Mouse (Mus musculus): ENCODE measurements around the gene St7l.

DNA sequence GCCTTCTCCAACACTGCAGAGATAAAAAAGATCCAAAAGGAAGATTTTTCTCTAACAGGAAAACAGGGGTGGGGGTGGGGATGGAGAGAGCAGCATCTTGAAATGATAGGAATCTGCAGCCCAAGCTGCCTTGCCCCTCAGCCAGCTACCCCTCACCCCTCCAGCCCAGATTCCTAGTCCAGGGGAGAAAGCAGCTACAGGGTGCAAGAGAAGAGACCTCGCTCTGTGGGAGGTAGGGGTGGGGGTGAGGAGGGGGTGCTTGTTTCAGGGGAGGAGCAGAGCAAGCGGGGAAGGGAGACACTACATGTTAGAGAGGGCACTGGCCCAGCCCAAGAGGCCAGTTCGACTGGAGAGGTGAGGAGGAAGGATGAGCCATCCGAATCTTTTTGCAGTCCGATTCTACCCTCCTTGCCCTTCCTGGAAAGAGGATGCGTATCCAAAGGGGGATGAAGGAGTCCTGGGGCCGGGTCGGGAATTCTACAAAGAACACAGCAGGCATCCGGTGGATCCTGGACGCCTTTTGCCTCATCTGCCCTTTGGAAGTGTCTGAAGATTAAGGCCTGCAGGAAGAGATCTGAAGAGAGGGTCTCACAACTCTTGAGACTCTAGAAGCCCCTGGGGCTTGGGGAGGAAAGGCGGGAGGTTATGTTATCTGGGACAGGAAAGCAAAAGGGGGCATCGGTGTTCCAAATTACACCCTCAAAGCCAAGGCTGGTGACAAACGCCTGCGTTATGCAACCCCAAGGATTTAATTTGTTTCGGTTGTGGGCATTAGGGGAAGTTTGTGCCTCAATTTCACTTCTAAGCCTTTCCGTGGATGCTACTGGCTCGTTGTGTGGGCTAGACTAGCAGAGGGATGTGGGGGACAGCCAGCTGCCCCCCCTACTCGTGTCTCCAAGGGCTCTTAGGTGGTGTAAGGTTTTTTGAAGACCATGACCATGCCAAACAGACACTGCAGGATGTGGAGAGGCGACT lies 96.5 kb downstream of the St7l start:
- TF ChIP-seq CTCF (IDR thresholded peaks at IDR 0.05; ENCODE audit: borderline replicate concordance, insufficient read depth, low read depth, low read length): no peak
- no peak for TF ChIP-seq POLR2A (IDR thresholded peaks at IDR 0.05; ENCODE audit: borderline replicate concordance, insufficient read depth, low read length)

All from cerebellum, adult 2 months (tissue).